Comparison of ENCODE assay signal across 10 mouse cellular contexts in the genomic region with DNA sequence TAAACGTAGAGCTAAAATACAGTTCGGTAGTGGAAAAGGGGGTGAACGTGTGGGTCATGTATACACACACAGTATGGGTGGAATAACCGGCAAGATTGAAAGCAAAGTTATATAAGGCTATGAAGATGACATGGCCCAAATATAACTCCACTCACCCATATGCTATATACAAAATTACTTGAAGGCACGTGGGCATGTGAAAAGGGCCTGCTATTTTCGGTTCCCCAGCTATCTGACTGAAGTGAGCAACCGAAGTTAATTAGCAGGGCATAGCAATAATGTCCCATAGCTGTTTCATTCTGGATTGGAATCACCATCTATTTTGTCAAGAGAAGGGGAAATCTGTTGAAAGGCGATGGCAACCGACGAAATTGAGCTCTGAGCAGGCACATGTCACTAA. TPM values are rescaled to one million over a fixed set of nuclear protein-coding genes. Genes with fewer than 3 reads are reported as not detected.
DNase-seq lines count a peak whose midpoint lies in the region; ATAC-seq and TF ChIP-seq lines count a peak whose summit lies in the region.
"Had no signal": no experiment of that assay in that cellular context is flagged by ENCODE, and none has a peak within 500 bp of the region (broad histone marks: within the 10 kb centered on the region; RNA-seq: fewer than 3 reads in every experiment).

No protein-coding gene starts in this region.

- intact Hi-C loops in heart, postnatal 10 days (cut with DNase I): loop anchor here (5.0 kb wide), 1 partner anchor 88 kb away; no protein-coding TSS in a partner anchor

- H3K27me3 ChIP-seq in heart, embryonic 16.5 days (ENCODE audit: control insufficient read depth, insufficient read depth, low read length): peaks cover 12% of the 10 kb centered on the region
- H3K27me3 ChIP-seq in spleen, adult 2 months (ENCODE audit: control insufficient read depth, insufficient read depth, low read length): peaks cover 10% of the 10 kb centered on the region
- no peaks in the 10 kb centered on the region for H3K27me3 ChIP-seq in limb, embryonic 10.5 days (ENCODE audit: low read depth, poor library complexity, severe bottlenecking)
- peaks cover 16% of the 10 kb centered on the region; the same call in 1 of the 2 replicates for H3K27me3 ChIP-seq in stomach, embryonic 15.5 days (replicated peaks)

- H3K36me3 ChIP-seq in heart, embryonic 16.5 days (ENCODE audit: control insufficient read depth, insufficient read depth): no peaks in the 10 kb centered on the region
- no peaks in the 10 kb centered on the region for H3K36me3 ChIP-seq in spleen, adult 2 months (ENCODE audit: control insufficient read depth, insufficient read depth, low read length)
- peaks cover 40% of the 10 kb centered on the region for H3K36me3 ChIP-seq in limb, embryonic 10.5 days
- no peaks in the 10 kb centered on the region for H3K36me3 ChIP-seq in stomach, embryonic 15.5 days
- H3K36me3 ChIP-seq: liver, embryonic 13.5 days had no signal

- H3K9me3 ChIP-seq in heart, embryonic 16.5 days (replicated peaks; ENCODE audit: control insufficient read depth, low read length): 0 out of 2 replicates have a peak, but pooled peaks cover 2% of the 10 kb centered on the region
- H3K9me3 ChIP-seq in limb, embryonic 10.5 days (replicated peaks): no peaks in the 10 kb centered on the region
- no peaks in the 10 kb centered on the region for H3K9me3 ChIP-seq in stomach, embryonic 15.5 days

- ATAC-seq in heart, embryonic 16.5 days (replicated peaks; ENCODE audit: extremely low read depth, insufficient read depth, low FRiP score): no peak
- no peak for ATAC-seq in stomach, embryonic 15.5 days (ENCODE audit: insufficient read depth, low FRiP score, low read depth)
- ATAC-seq in erythroblast, adult 5-6 weeks (replicated peaks; ENCODE audit: low FRiP score, poor library complexity, severe bottlenecking): no peak

- 58% methylated on average over 10 of the region's 10 CpGs for WGBS in heart, embryonic 16.5 days
- WGBS in spleen, adult 2 months: 72% methylated on average over 10 of the region's 10 CpGs
- WGBS in limb, embryonic 10.5 days: 25% methylated on average over 10 of the region's 10 CpGs
- 57% methylated on average over 10 of the region's 10 CpGs for WGBS in stomach, embryonic 15.5 days

- H3K27ac ChIP-seq in heart, embryonic 16.5 days (ENCODE audit: low read length): no peak overlapping the region
- H3K27ac ChIP-seq in spleen, adult 2 months (ENCODE audit: insufficient read depth, low read length): no peak overlapping the region
- H3K27ac ChIP-seq in limb, embryonic 10.5 days: peak overlapping the region; percentile 94
- no peak overlapping the region for H3K27ac ChIP-seq in stomach, embryonic 15.5 days
- H3K27ac ChIP-seq: liver, embryonic 13.5 days had no signal

- no peak for DNase-seq in heart, postnatal 10 days
- DNase-seq in spleen, adult 2 months (ENCODE audit: low read depth in 1 of 2, low spot score in 2 of 2): no peak
- no peak for DNase-seq in spleen, postnatal 4 days (ENCODE audit: low spot score in 2 of 2)
- DNase-seq in limb, embryonic 10.5 days (ENCODE audit: low spot score): no peak
- no peak for DNase-seq in thymus, postnatal 10 days (ENCODE audit: low spot score in 2 of 2)
- DNase-seq: liver, embryonic 13.5 days had no signal

- H3K9ac ChIP-seq in heart, embryonic 16.5 days (ENCODE audit: low read length): no peak overlapping the region
- H3K9ac ChIP-seq in stomach, embryonic 15.5 days: no peak overlapping the region
- H3K9ac ChIP-seq: liver, embryonic 13.5 days had no signal

- no peak for TF ChIP-seq CTCF in spleen, adult 2 months (IDR thresholded peaks at IDR 0.05; ENCODE audit: extremely low read depth, insufficient read depth, insufficient read length, insufficient replicate concordance)

- no peak overlapping the region for H3K4me3 ChIP-seq in heart, embryonic 16.5 days (ENCODE audit: low read length)
- 0 out of 2 replicates have a peak overlapping the region, but pooled peaks have one; percentile 7 for H3K4me3 ChIP-seq in spleen, adult 2 months (ENCODE audit: extremely low read depth, insufficient read depth, insufficient read length)
- H3K4me3 ChIP-seq in limb, embryonic 10.5 days: peak overlapping the region; percentile 74
- no peak overlapping the region for H3K4me3 ChIP-seq in stomach, embryonic 15.5 days (replicated peaks)

- TF ChIP-seq POLR2A in spleen, adult 2 months (IDR thresholded peaks at IDR 0.05; ENCODE audit: low read depth, low read length): no peak

- H3K4me1 ChIP-seq in heart, embryonic 16.5 days (ENCODE audit: control insufficient read depth, insufficient read depth, low read length): peaks cover 9% of the 10 kb centered on the region
- no peaks in the 10 kb centered on the region for H3K4me1 ChIP-seq in spleen, adult 2 months (ENCODE audit: control insufficient read depth, insufficient read depth, insufficient read length)
- peaks cover 30% of the 10 kb centered on the region for H3K4me1 ChIP-seq in limb, embryonic 10.5 days
- peaks cover 12% of the 10 kb centered on the region; the same call in 1 of the 2 replicates for H3K4me1 ChIP-seq in stomach, embryonic 15.5 days

- H3K4me2 ChIP-seq in heart, embryonic 16.5 days (ENCODE audit: low read depth, low read length): peak overlapping the region; percentile 16; the same call in 1 of the 2 replicates
- peak overlapping the region; percentile 100 for H3K4me2 ChIP-seq in stomach, embryonic 15.5 days

RNA-seq across cellular contexts. Expression of gene Frzb, which starts 1.9 kb away (rescaled TPM):
- polyA plus RNA-seq in heart, embryonic 16.5 days (2015; fragmentation: Nextera tagmentation; extraction: Ambion mirVana): 6.5 and 7.9 TPM in 2 replicates
- total RNA-seq in heart, postnatal 10 days (2021): 1 to 10 TPM; 7.1 to 7.4 TPM
- polyA plus RNA-seq in spleen, adult 2 months (2012; rRNA removed): 8.9 and 13.6 TPM in 2 replicates
- polyA plus RNA-seq in limb, embryonic 10.5 days (2016; fragmentation: Nextera tagmentation; extraction: Ambion mirVana): 87.4 and 111 TPM in 2 replicates
- polyA plus RNA-seq in stomach, embryonic 15.5 days (2015; fragmentation: Nextera tagmentation; extraction: Ambion mirVana): 4.7 and 5.0 TPM in 2 replicates
- not detected in 2 replicates for total RNA-seq in erythroblast, adult 5-6 weeks (2015; ENCODE audit: low replicate concordance)
- total RNA-seq in erythroblast, adult 5-6 weeks (2017; ENCODE audit: low replicate concordance): not detected in 2 replicates
- total RNA-seq: monocyte, adult 5-6 weeks had no signal

Comparison
In these comparisons a context has a peak if more than half of its experiments do, and no peak if none do; other contexts are left out.
1. H3K4me3 ChIP-seq: peak in spleen, adult 2 months (single experiment) and limb, embryonic 10.5 days (single experiment); none in heart, embryonic 16.5 days (single experiment) and stomach, embryonic 15.5 days (single experiment).